Mouse (Mus musculus) intestine, embryonic 16.5 days (tissue): ENCODE measurements around the gene Igf1. TPM values are rescaled to one million over a fixed set of nuclear protein-coding genes. Genes with fewer than 3 reads are reported as not detected.

Experiments
- ATAC-seq: fragments of 200-750 bp; cut with Nextera tagmentation; 2 replicates; pipeline ENCODE4 v1.8.0; 2017; ENCODE audit warnings: moderate TSS enrichment, moderate library complexity
- H3K27ac ChIP-seq: fragments of 300-500 bp; sonication (generic); 2 replicates; pipeline ENCODE4 v1.5.1; 2014; ENCODE audit warnings: mild to moderate bottlenecking, low read length
- H3K27me3 ChIP-seq: fragments of 300-500 bp; sonication (generic); replicated peaks from 2 replicates; pipeline ENCODE4 v1.6.1; 2014; ENCODE audit warnings: low read length, control low read depth, mixed read lengths; ENCODE audit not compliant: control insufficient read depth, insufficient read depth
- H3K36me3 ChIP-seq: fragments of 300-500 bp; sonication (generic); 2 replicates; pipeline ENCODE4 v1.6.1; 2014; ENCODE audit warnings: low read length, control low read depth; ENCODE audit not compliant: control insufficient read depth, insufficient read depth
- H3K4me1 ChIP-seq: fragments of 300-500 bp; sonication (generic); 2 replicates; pipeline ENCODE4 v1.6.1; 2014; ENCODE audit warnings: low read length, control low read depth, mixed read lengths; ENCODE audit not compliant: control insufficient read depth, insufficient read depth
- H3K4me2 ChIP-seq: fragments of 300-500 bp; sonication (generic); 2 replicates; pipeline ENCODE4 v1.6.1; 2014; ENCODE audit warnings: low read depth, low read length, control low read depth
- H3K4me3 ChIP-seq: fragments of 300-500 bp; sonication (generic); 2 replicates; pipeline ENCODE4 v1.5.1; 2014; ENCODE audit warnings: mild to moderate bottlenecking, low read length
- H3K9ac ChIP-seq: fragments of 300-500 bp; sonication (generic); 2 replicates; pipeline ENCODE4 v1.6.1; 2014; ENCODE audit warnings: low read depth, low read length
- H3K9me3 ChIP-seq: fragments of 300-500 bp; sonication (generic); 2 replicates; pipeline ENCODE4 v1.6.1; 2016; ENCODE audit warnings: low read length, control low read depth; ENCODE audit not compliant: control insufficient read depth
- WGBS: fragments of 180-500 bp; shearing (Covaris S2); extraction: QIAGEN DNeasy Blood & Tissue Kit; methylation state at CpG from one replicate; pipeline ENCODE4 v1.1.7; 2014; 5-methylcytosine and 5-hydroxymethylcytosine counted together
- polyA plus RNA-seq: library from polyadenylated mRNA; unstranded; fragments of >200 nt; fragmentation: Nextera tagmentation; extraction: Ambion mirVana; gene quantifications from 2 replicates; pipeline ENCODE4 v1.2.1, GENCODE M21; 2015

Igf1 gene
- polyA plus RNA-seq, 1 experiment from 2014 or later: 36.2 TPM

- Histone ChIP-seq H3K36me3 (no peaks in the 10 kb centered on the region), H3K4me2 (no peak overlapping the region)
Observed at GRCm38 (mm10) chr10:87867631-87868030, 9.6 kb downstream of the Igf1 start.

GRCm38 (mm10) chr10:87868349-87869053 is 10.4 kb downstream of the Igf1 start:
- Histone ChIP-seq H3K27me3 (no peaks in the 10 kb centered on the region), H3K36me3 (no peaks in the 10 kb centered on the region), H3K4me3 (no peak overlapping the region), H3K4me2 (no peak overlapping the region), H3K9me3 (no peaks in the 10 kb centered on the region), H3K4me1 (peaks cover 3% of the 10 kb centered on the region; the same call in 1 of the 2 replicates), H3K9ac (no peak overlapping the region), H3K27ac (no peak overlapping the region)
- WGBS: 71% methylated on average over 9 of the region's 9 CpGs
- no peak for ATAC-seq

More at GRCm38 (mm10) chr10:87867631-87868030, 9.6 kb downstream of the Igf1 start:
- WGBS: 70% methylated on average over 4 of the region's 4 CpGs
- no peak overlapping the region for H3K4me3 ChIP-seq
- ATAC-seq: no peak
- H3K9ac ChIP-seq: no peak overlapping the region
- H3K27ac ChIP-seq: no peak overlapping the region
- H3K4me1 ChIP-seq: peaks cover 3% of the 10 kb centered on the region; the same call in 1 of the 2 replicates
- no peaks in the 10 kb centered on the region for H3K27me3 ChIP-seq
- H3K9me3 ChIP-seq: no peaks in the 10 kb centered on the region

GRCm38 (mm10) chr10:87869151-87869550 is 11.1 kb downstream of the Igf1 start:
- no peaks in the 10 kb centered on the region for H3K9me3 ChIP-seq
- H3K36me3 ChIP-seq: no peaks in the 10 kb centered on the region
- no peak overlapping the region for H3K9ac ChIP-seq
- peaks cover 3% of the 10 kb centered on the region; the same call in 1 of the 2 replicates for H3K4me1 ChIP-seq
- H3K27ac ChIP-seq: no peak overlapping the region
- WGBS: 73% methylated on average over 2 of the region's 2 CpGs
- H3K27me3 ChIP-seq: no peaks in the 10 kb centered on the region
- no peak for ATAC-seq
- no peak overlapping the region for H3K4me3 ChIP-seq
- no peak overlapping the region for H3K4me2 ChIP-seq

DNA sequence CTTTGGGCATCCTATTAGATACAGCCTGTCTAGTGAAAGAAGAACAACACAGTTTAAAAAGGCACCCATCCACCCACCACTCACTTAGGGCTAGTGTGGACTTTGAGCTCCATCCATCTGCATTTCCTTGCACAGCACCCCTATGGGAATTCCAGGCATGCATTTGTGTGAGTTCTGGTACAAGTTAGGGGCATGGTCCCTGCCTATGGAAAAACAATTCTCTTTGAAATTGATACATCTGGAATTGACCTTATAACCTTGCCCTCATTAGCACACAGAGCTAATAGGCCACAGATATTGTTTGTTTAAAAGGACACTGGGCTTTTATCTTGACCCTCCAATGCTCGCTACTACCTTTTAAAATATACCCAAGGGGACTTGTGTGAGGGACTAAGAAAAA is 11.6 kb downstream of the Igf1 start:
- no peak overlapping the region for H3K9ac ChIP-seq
- peaks cover 3% of the 10 kb centered on the region; the same call in 1 of the 2 replicates for H3K4me1 ChIP-seq
- ATAC-seq: no peak
- no peak overlapping the region for H3K27ac ChIP-seq
- H3K4me3 ChIP-seq: no peak overlapping the region
- H3K9me3 ChIP-seq: no peaks in the 10 kb centered on the region
- no peaks in the 10 kb centered on the region for H3K36me3 ChIP-seq
- H3K4me2 ChIP-seq: no peak overlapping the region
- WGBS: 76% methylated on average over 1 of the region's 1 CpGs
- H3K27me3 ChIP-seq: no peaks in the 10 kb centered on the region

DNA sequence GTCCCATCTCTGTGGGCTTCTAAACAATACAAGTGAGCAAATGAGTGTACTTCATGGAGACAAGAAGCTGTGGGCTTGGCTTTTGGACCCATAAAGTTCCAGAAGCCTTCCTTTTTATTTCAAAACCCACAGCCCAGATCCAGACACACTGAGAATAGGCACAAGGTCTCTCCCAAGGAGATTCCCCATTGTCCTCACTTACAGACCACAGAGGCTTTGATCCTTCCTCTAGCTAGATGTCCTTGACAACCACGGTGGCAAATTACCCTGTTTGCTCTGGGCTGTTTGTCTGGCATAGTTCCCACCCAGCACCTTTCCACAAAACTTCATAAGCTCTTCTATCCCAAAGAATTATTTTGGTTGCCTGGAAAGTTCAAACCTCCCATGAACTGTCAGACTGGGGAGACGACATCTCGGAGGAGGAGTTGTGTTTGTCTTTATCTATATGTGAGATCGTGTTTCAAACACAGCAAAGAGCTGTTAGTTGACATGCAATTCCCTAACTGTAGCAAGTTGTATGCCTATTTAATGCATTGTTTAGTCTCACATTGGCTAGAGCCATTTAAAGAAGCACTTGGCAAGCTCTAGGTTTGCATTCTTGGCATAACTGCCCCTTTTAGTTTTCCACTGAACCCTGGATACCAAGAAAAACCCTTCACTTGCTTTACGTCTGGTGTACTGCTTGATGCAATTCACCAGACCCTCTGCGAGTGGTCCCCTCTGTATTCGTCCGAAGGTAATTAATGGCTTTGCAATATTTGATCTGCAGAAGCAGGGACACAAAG is 14.0 kb downstream of the Igf1 start:
- 21% methylated on average over 8 of the region's 8 CpGs for WGBS
- no peak overlapping the region for H3K4me2 ChIP-seq
- no peaks in the 10 kb centered on the region for H3K27me3 ChIP-seq
- no peak overlapping the region for H3K9ac ChIP-seq
- H3K4me1 ChIP-seq: no peaks in the 10 kb centered on the region
- peak; percentile 16; the same call in 1 of the 2 replicates for ATAC-seq
- H3K27ac ChIP-seq: no peak overlapping the region
- H3K9me3 ChIP-seq: no peaks in the 10 kb centered on the region
- H3K4me3 ChIP-seq: no peak overlapping the region
- no peaks in the 10 kb centered on the region for H3K36me3 ChIP-seq

- Histone ChIP-seq H3K9ac (no peak overlapping the region), H3K27me3 (no peaks in the 10 kb centered on the region), H3K4me2 (no peak overlapping the region), H3K9me3 (no peaks in the 10 kb centered on the region), H3K36me3 (no peaks in the 10 kb centered on the region), H3K4me1 (no peaks in the 10 kb centered on the region), H3K4me3 (no peak overlapping the region), H3K27ac (no peak overlapping the region)
- WGBS: 57% methylated on average over 5 of the region's 5 CpGs
- no peak for ATAC-seq
Observed at GRCm38 (mm10) chr10:87872854-87873253, 14.8 kb downstream of the Igf1 start.

DNA sequence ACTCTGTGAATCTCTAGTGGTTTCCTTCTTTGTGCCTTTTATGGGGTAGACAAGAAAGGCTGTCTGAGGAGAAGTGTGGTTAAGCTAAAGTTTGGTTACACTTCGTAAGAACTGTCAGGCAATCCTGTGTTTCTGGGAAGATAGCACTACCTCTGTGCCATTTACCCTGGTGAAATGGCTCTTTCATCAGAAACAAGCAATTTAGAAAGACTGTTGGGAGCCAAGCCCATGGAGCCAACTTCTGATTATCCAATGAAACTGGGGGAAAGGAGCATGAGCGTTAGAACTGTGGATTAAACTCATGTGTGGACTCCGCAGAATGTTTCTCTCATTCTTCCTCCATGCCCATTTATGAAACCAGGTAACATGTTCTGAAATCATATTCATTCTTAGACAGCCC is 15.5 kb downstream of the Igf1 start:
- 93% methylated on average over 3 of the region's 3 CpGs for WGBS
- no peak overlapping the region for H3K9ac ChIP-seq
- no peaks in the 10 kb centered on the region for H3K4me1 ChIP-seq
- H3K4me3 ChIP-seq: no peak overlapping the region
- ATAC-seq: no peak
- no peak overlapping the region for H3K4me2 ChIP-seq
- H3K27me3 ChIP-seq: no peaks in the 10 kb centered on the region
- H3K9me3 ChIP-seq: no peaks in the 10 kb centered on the region
- H3K27ac ChIP-seq: no peak overlapping the region
- no peaks in the 10 kb centered on the region for H3K36me3 ChIP-seq

DNA sequence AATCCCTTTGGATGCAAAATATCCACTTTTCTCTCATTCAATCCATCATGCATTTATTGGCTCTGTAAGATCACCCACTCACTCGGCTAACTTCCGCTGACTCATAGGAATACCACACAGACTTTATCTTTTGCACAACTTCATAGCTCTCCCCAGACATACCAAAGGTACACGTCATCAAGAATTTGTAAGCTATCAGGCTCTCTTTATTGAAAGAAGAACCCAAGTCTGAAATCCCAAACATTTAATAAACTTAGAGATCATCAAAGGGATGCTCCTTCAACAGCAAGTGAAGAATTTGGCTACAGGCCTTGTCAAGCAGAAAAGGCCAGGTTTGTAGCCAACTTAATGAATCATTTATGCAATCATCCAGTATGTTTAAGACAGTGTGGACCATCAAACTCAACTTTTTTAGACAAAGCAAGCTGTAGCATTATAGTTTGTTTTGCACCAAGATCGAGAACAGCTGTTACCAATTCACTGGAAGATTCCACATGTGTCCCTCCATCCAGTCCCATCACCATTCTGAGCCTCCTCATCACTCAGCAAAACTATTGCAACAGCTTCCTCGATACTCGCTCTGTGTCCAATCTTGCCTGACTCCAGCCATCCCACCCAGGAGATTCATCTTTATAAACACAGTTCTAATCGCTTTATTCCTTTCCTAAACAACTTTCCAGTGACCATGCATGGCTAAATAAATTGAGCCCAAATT is 22.2 kb downstream of the Igf1 start:
- WGBS: 64% methylated on average over 7 of the region's 7 CpGs
- ATAC-seq: no peak

DNA sequence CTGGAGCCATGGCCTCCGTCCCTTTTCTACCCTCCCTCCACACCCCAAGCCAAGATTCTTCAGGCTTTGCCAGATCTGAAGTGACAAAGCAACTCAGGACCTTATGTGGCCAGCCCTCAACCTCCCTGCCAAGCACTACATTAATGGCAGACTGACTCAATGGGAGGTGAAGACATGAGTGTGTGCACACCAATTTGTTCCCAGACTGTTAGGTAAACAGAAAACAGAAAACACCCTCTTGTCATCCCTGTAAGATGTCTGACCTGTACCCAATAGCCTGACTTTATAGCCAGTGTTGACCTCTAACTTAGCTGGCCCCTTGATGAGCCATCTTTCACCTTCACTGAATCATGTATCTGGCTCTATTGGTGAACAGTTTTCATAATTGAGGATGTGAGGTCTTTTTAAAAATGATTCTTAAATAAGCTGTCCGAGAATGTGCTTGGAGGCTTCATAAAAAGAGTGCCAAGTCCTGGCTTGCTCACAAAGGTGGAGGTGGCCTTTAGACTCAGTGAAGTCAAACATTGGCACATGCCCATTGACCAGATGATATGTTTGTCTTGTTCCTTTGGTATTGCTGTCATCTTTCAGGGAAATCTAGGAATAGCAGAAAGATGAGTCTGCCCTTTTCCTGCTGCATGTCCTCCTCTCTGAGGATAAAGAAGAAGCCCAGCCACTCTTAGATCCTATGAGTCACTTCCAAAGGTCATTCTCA is 27.4 kb downstream of the Igf1 start:
- no peak for ATAC-seq
- no peak overlapping the region for H3K9ac ChIP-seq

More for the DNA sequence above, 22.2 kb downstream of the Igf1 start:
- no peaks in the 10 kb centered on the region for H3K4me1 ChIP-seq
- no peaks in the 10 kb centered on the region for H3K9me3 ChIP-seq
- no peaks in the 10 kb centered on the region for H3K27me3 ChIP-seq
- H3K9ac ChIP-seq: no peak overlapping the region
- H3K4me3 ChIP-seq: no peak overlapping the region
- H3K36me3 ChIP-seq: no peaks in the 10 kb centered on the region
- no peak overlapping the region for H3K27ac ChIP-seq
- no peak overlapping the region for H3K4me2 ChIP-seq

More for the DNA sequence above, 27.4 kb downstream of the Igf1 start:
- Histone ChIP-seq H3K9me3 (no peaks in the 10 kb centered on the region), H3K4me1 (no peaks in the 10 kb centered on the region), H3K4me3 (no peak overlapping the region), H3K36me3 (no peaks in the 10 kb centered on the region), H3K27ac (no peak overlapping the region), H3K4me2 (no peak overlapping the region), H3K27me3 (no peaks in the 10 kb centered on the region)
- 91% methylated on average over 2 of the region's 2 CpGs for WGBS
